Mouse (Mus musculus): ENCODE measurements around the gene Shbg. TPM values are rescaled to one million over a fixed set of nuclear protein-coding genes. Genes with fewer than 3 reads are reported as not detected.

The Shbg gene
- polyA plus RNA-seq, 1 experiment from 2014 or later, result not detected

DNA sequence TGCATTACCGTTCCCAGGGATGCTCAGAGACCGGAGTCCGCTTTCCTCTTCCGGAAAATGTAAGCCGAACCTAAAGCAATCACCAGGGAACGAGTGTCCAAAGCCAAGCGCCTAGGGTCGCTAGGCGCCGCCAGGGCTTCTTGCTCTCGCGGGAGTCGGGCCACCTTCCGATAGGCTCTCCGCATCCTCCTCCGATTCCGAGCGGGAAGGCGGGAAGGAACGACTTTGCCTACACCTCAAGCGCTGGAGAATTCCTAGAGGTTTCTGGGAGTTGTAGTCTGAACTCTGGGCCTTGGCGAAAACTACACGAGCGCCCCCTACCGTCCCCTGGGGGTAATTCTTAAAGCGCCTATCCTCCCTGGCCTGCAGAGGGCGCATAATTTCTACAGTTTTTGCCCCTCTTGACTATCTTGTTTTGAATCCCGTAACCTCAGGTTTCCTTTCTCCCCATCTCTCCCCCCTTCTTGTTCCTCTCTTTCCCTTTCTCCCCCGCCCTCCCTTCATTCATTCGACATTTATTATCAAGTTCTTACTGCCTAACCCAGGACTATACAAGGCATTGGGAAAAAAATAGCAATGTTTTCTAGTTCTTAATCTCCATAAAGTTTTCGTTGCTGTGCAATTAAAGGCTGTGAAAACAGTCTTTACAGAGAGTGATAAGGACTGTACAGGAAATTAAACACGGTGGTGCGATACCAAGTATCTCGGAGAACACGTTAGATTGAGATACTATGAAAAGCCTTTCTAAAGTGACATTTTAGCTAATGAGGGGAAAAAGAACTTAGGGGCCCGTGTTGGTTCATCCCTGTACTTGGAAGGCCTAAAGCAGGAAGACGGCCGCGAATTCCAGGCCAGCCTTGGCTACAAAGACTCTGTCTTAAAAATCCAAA lies 38.3 kb downstream of the Shbg start:
- Histone ChIP-seq H3K27me3 (no peaks in the 10 kb centered on the region), H3K4me1 (peaks cover 43% of the 10 kb centered on the region), H3K4me3 (peak overlapping the region; percentile 87), H3K27ac (peak overlapping the region; percentile 97), H3K9ac (peak overlapping the region; percentile 86), H3K36me3 (peaks cover 28% of the 10 kb centered on the region), H3K4me2 (replicated peaks) (peak overlapping the region; percentile 83), H3K9me3 (no peaks in the 10 kb centered on the region)
- 2% methylated on average over 39 of the region's 39 CpGs for WGBS
- peak; percentile 91 for ATAC-seq (ENCODE audit: low FRiP score, low read depth)

DNA sequence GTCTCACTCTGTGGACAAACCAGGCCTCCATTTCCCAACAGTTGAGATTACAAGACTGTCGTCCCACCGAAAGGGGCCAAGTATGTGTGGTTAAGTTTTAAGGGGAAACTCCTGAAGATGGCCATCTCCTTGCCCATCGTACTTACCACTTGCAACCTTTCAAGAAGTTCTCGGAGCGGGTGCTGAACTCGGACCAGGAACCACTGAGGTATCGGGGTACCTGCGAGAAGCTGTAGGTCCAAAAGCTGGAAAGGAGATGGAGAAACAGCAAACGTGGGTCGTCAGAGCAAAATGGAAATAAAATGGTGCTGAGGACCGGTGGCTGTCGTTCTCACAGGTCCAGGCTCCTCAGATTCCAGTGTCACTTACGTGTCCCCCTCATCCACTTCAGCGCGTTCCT lies 39.4 kb downstream of the Shbg start:
- Histone ChIP-seq H3K9me3 (no peaks in the 10 kb centered on the region), H3K27ac (no peak overlapping the region), H3K36me3 (peaks cover 29% of the 10 kb centered on the region), H3K4me2 (replicated peaks) (peak overlapping the region; percentile 83), H3K4me3 (peak overlapping the region; percentile 87), H3K4me1 (peaks cover 43% of the 10 kb centered on the region), H3K27me3 (no peaks in the 10 kb centered on the region), H3K9ac (peak overlapping the region; percentile 85)
- 11% methylated on average over 15 of the region's 15 CpGs for WGBS
- no peak for ATAC-seq (ENCODE audit: low FRiP score, low read depth)

DNA sequence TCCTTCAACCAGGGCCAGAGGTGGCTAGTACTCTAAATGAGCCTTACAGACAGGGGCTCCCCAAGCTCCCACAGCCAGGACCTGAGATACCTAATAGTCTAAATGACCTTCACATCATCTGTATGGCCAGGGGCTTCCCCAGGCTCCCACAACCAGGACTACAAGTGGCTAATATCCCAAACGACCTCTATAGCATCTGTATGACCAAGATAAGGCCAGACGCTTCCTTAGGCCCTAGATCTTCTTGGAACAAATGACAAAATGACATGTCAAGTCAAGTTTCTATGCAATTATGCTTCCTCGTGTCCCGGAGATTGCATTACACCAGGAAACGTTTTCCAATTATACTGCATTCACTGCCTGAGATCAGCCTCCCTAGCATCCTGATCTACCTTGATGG lies 41.4 kb downstream of the Shbg start:
- ATAC-seq (ENCODE audit: low FRiP score, low read depth), result no peak
- 71% methylated on average over 5 of the region's 5 CpGs for WGBS
- H3K4me2 ChIP-seq (replicated peaks), result no peak overlapping the region
- no peaks in the 10 kb centered on the region for H3K9me3 ChIP-seq
- H3K4me1 ChIP-seq, result peaks cover 28% of the 10 kb centered on the region
- no peak overlapping the region for H3K9ac ChIP-seq
- no peak overlapping the region for H3K27ac ChIP-seq
- peaks cover 44% of the 10 kb centered on the region for H3K36me3 ChIP-seq
- no peak overlapping the region for H3K4me3 ChIP-seq
- no peaks in the 10 kb centered on the region for H3K27me3 ChIP-seq

DNA sequence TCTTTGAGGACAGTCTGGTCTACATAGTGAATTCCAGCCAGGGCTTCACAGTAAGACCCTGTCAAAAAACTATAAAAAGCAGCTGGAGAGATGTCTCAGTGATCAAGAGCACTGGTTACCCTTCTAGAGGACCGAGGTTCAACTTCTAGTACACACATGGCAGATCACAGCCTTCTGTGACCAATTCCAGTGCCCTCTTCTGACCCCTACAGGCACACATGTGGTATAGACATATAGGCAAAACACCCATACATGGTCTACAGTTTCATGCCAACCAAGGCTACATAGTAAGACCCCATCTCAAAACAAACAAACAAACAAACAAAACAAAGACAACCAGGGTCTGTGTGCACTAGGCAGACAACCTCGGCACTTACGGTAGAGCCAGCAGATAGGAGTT lies 42.5 kb downstream of the Shbg start:
- Histone ChIP-seq H3K4me2 (replicated peaks) (no peak overlapping the region), H3K36me3 (peaks cover 55% of the 10 kb centered on the region), H3K27ac (no peak overlapping the region), H3K4me1 (peaks cover 28% of the 10 kb centered on the region), H3K9ac (no peak overlapping the region), H3K4me3 (no peak overlapping the region), H3K9me3 (no peaks in the 10 kb centered on the region), H3K27me3 (no peaks in the 10 kb centered on the region)
- no peak for ATAC-seq (ENCODE audit: low FRiP score, low read depth)
- WGBS, result 70% methylated on average over 3 of the region's 3 CpGs

DNA sequence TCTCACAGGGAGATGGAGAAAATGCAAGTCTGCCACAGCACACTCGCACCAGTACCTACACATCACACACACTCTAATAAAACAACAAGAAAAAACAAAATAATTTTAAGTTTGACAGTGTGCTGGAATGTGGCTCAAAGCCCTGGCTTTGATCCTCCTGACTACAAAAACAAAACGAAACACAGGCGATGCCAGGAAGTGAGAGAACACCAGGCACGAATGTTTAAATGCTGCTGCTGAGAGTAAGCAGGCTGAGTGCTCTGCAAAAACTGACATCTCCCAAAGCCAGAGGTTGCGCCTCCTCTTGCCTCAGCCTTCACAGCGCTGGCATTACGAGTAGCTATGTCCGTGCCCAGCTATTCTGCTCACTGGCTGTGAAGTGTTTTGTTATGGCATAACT lies 52.6 kb downstream of the Shbg start:
- WGBS, result 52% methylated on average over 8 of the region's 8 CpGs
- ATAC-seq (ENCODE audit: low FRiP score, low read depth), result no peak
- Histone ChIP-seq H3K36me3 (peaks cover 70% of the 10 kb centered on the region), H3K27me3 (no peaks in the 10 kb centered on the region), H3K4me3 (no peak overlapping the region), H3K27ac (no peak overlapping the region), H3K9me3 (no peaks in the 10 kb centered on the region), H3K4me1 (peaks cover 35% of the 10 kb centered on the region), H3K4me2 (replicated peaks) (no peak overlapping the region), H3K9ac (0 out of 2 replicates have a peak overlapping the region, but pooled peaks have one; percentile 32)

MicroRNA genes within 50 kb of the gene (microRNA counts, 519-probe panel; counts per million panel counts)
- not detected for microRNA mmu-miR-1934
- 2,875 counts per million, percentile 46 among the panel's probes with 10 or more counts for microRNA mmu-miR-467f

Small RNAs within 50 kb of the gene (microRNA-seq; reads per million reads assigned to microRNA genes)
- gene Mir1934, result 3.0 reads per million, percentile 12 among the genes with 10 or more reads in this experiment
- not detected for gene Mir467f

Other genes starting within 250 kb of the Shbg start
- 117 and 119 TPM in 2 replicates for gene Chd3, start 248.5 kb downstream of the Shbg start, polyA plus RNA-seq (2015; fragmentation: Nextera tagmentation; extraction: Ambion mirVana)
- gene Naa38, start 222.4 kb downstream of the Shbg start, polyA plus RNA-seq (2015; fragmentation: Nextera tagmentation; extraction: Ambion mirVana), result 127 and 137 TPM in 2 replicates
- 35.6 and 38.1 TPM in 2 replicates for gene Cyb5d1, start 222.3 kb downstream of the Shbg start, polyA plus RNA-seq (2015; fragmentation: Nextera tagmentation; extraction: Ambion mirVana)
- gene Tmem88, start 219.7 kb downstream of the Shbg start, polyA plus RNA-seq (2015; fragmentation: Nextera tagmentation; extraction: Ambion mirVana), result 24.0 and 25.6 TPM in 2 replicates
- 47.3 and 49.3 TPM in 2 replicates for gene Kdm6b, start 204.2 kb downstream of the Shbg start, polyA plus RNA-seq (2015; fragmentation: Nextera tagmentation; extraction: Ambion mirVana)
- gene Dnah2, start 68.8 kb downstream of the Shbg start, polyA plus RNA-seq (2015; fragmentation: Nextera tagmentation; extraction: Ambion mirVana), result 2.2 and 2.4 TPM in 2 replicates
- 45.8 and 47.6 TPM in 2 replicates for gene Efnb3, start 57.7 kb downstream of the Shbg start, polyA plus RNA-seq (2015; fragmentation: Nextera tagmentation; extraction: Ambion mirVana)
- 28.3 and 31.0 TPM in 2 replicates for gene Wrap53, start 37.6 kb downstream of the Shbg start, polyA plus RNA-seq (2015; fragmentation: Nextera tagmentation; extraction: Ambion mirVana)
- 158 and 161 TPM in 2 replicates for gene Trp53, start 37.5 kb downstream of the Shbg start, polyA plus RNA-seq (2015; fragmentation: Nextera tagmentation; extraction: Ambion mirVana)
- gene Atp1b2, start 12.0 kb downstream of the Shbg start, polyA plus RNA-seq (2015; fragmentation: Nextera tagmentation; extraction: Ambion mirVana), result 5.7 and 6.0 TPM in 2 replicates
- gene Sat2, start 4.1 kb upstream of the Shbg start, polyA plus RNA-seq (2015; fragmentation: Nextera tagmentation; extraction: Ambion mirVana), result 24.1 and 28.0 TPM in 2 replicates
- 37.3 and 38.0 TPM in 2 replicates for gene Fxr2, start 15.1 kb upstream of the Shbg start, polyA plus RNA-seq (2015; fragmentation: Nextera tagmentation; extraction: Ambion mirVana)
- gene Sox15, start 37.4 kb upstream of the Shbg start, polyA plus RNA-seq (2015; fragmentation: Nextera tagmentation; extraction: Ambion mirVana), result 0.57 and 0.69 TPM in 2 replicates
- 59.3 and 66.8 TPM in 2 replicates for gene Mpdu1, start 44.7 kb upstream of the Shbg start, polyA plus RNA-seq (2015; fragmentation: Nextera tagmentation; extraction: Ambion mirVana)
- 12.0 and 14.8 TPM in 2 replicates for gene Cd68, start 48.2 kb upstream of the Shbg start, polyA plus RNA-seq (2015; fragmentation: Nextera tagmentation; extraction: Ambion mirVana)
- gene Eif4a1, start 54.5 kb upstream of the Shbg start, polyA plus RNA-seq (2015; fragmentation: Nextera tagmentation; extraction: Ambion mirVana), result 560 and 570 TPM in 2 replicates
- gene Senp3, start 64.2 kb upstream of the Shbg start, polyA plus RNA-seq (2015; fragmentation: Nextera tagmentation; extraction: Ambion mirVana), result 123 and 125 TPM in 2 replicates
- gene Tnfsf13, start 67.9 kb upstream of the Shbg start, polyA plus RNA-seq (2015; fragmentation: Nextera tagmentation; extraction: Ambion mirVana), result 0.33 TPM in 1 of 2 replicates, not detected in the other
- 5.9 and 8.0 TPM in 2 replicates for gene Tnfsf12, start 77.9 kb upstream of the Shbg start, polyA plus RNA-seq (2015; fragmentation: Nextera tagmentation; extraction: Ambion mirVana)
- 3.7 and 4.4 TPM in 2 replicates for gene Tnfsfm13, start 78.2 kb upstream of the Shbg start, polyA plus RNA-seq (2015; fragmentation: Nextera tagmentation; extraction: Ambion mirVana)
- gene Polr2a, start 140.7 kb upstream of the Shbg start, polyA plus RNA-seq (2015; fragmentation: Nextera tagmentation; extraction: Ambion mirVana), result 27.2 and 28.5 TPM in 2 replicates
- not detected in 2 replicates for gene Slc35g3, start 144.1 kb upstream of the Shbg start, polyA plus RNA-seq (2015; fragmentation: Nextera tagmentation; extraction: Ambion mirVana)
- 3.2 and 3.4 TPM in 2 replicates for gene Zbtb4, start 148.0 kb upstream of the Shbg start, polyA plus RNA-seq (2015; fragmentation: Nextera tagmentation; extraction: Ambion mirVana)
- gene Chrnb1, start 178.0 kb upstream of the Shbg start, polyA plus RNA-seq (2015; fragmentation: Nextera tagmentation; extraction: Ambion mirVana), result 23.6 and 27.7 TPM in 2 replicates
- gene Fgf11, start 184.0 kb upstream of the Shbg start, polyA plus RNA-seq (2015; fragmentation: Nextera tagmentation; extraction: Ambion mirVana), result 2.8 and 2.9 TPM in 2 replicates
- 2.5 and 2.6 TPM in 2 replicates for gene Tmem102, start 187.7 kb upstream of the Shbg start, polyA plus RNA-seq (2015; fragmentation: Nextera tagmentation; extraction: Ambion mirVana)
- not detected in 2 replicates for gene Gm39566, start 197.4 kb upstream of the Shbg start, polyA plus RNA-seq (2015; fragmentation: Nextera tagmentation; extraction: Ambion mirVana)
- not detected in 2 replicates for gene Spem2, start 200.6 kb upstream of the Shbg start, polyA plus RNA-seq (2015; fragmentation: Nextera tagmentation; extraction: Ambion mirVana)
- 0.18 and 0.24 TPM in 2 replicates for gene Spem1, start 204.3 kb upstream of the Shbg start, polyA plus RNA-seq (2015; fragmentation: Nextera tagmentation; extraction: Ambion mirVana)
- gene Nlgn2, start 219.9 kb upstream of the Shbg start, polyA plus RNA-seq (2015; fragmentation: Nextera tagmentation; extraction: Ambion mirVana), result 11.5 and 11.8 TPM in 2 replicates
- 368 and 376 TPM in 2 replicates for gene Tmem256, start 220.6 kb upstream of the Shbg start, polyA plus RNA-seq (2015; fragmentation: Nextera tagmentation; extraction: Ambion mirVana)
- 135 and 140 TPM in 2 replicates for gene Plscr3, start 228.5 kb upstream of the Shbg start, polyA plus RNA-seq (2015; fragmentation: Nextera tagmentation; extraction: Ambion mirVana)
- 1.9 and 2.0 TPM in 2 replicates for gene Tnk1, start 240.8 kb upstream of the Shbg start, polyA plus RNA-seq (2015; fragmentation: Nextera tagmentation; extraction: Ambion mirVana)

Data from limb, embryonic 13.5 days (tissue).